Mouse (Mus musculus) heart, adult 8-10 months (tissue): ENCODE results near the gene Zfp947. TPM values are rescaled to one million over a fixed set of nuclear protein-coding genes. Genes with fewer than 3 reads are reported as not detected.
A peak's percentile ranks its signal among the peaks of the same experiment; 100 is the strongest.
"Not testable (repeated sequence)": the region's sequence is repeated elsewhere in the genome, so short reads cannot be mapped to it uniquely, and the experiment has no call there.

Source experiments
- DNase-seq: peaks from one replicate; pipeline ENCODE4 v3.0.0; 2022; ENCODE audit warnings: low spot score
- total RNA-seq, 4 experiments: library from RNA; stranded (reverse); gene quantifications; 2 replicates each; pipeline ENCODE4 v1.2.4; 2022

Gene Zfp947
- total RNA-seq = 1 to 10 TPM in 3 of 4 experiments, under 1 TPM in 1; 0.57 to 1.5 (median 1.3) TPM

DNA sequence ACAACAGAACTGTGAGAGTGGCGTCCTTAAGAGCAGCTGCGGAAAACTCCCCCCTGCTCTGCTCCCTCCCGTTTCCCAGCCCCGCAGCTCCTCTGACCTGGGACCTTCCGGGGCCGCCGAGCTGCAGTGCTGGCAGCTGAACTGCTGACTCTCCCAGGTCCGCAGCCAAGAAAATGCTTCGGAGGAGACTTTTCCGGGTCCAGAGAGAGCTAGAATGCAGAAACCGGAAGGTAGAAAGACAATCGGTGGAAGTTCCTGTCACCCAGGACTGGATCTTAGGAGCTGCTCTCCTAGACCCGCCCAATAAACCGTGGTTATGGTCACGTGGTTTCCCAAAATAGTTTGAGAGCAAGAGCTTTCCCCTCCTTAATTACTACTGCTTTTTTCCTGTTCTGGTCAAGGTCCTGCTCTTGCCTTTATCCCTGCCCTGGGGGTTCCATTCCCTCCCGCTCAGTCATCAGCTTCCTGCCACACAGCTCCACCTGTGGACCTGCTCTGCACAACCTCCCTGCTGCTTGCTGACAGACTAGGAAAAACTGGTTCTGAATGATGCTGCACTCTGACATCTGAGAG is at the start of gene Zfp947:
Zfp947 (minus strand) TSS at position 469 of the 573 bp plus-strand sequence.
- DNase-seq = peak; percentile 66

DNA sequence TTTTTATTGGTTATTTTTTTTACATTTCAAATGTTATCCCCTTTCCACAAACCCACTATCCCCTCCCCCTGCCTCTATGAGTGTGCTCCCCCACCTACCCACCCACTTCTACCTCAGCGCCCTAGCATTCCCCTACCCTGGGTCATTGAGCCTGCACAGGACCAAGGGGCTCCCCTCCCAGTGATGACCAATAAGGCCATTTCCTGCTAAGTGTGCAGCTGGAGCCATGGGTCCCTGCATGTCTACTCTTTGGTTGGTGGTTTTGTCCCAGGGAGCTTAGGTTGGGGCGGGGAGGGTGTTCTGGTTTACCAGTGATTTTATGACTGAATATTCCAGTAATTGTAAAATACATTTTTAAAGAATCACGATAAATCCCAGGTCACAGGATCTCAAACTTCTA is 686 bp downstream of the Zfp947 start:
- DNase-seq = not testable (repeated sequence)

DNA sequence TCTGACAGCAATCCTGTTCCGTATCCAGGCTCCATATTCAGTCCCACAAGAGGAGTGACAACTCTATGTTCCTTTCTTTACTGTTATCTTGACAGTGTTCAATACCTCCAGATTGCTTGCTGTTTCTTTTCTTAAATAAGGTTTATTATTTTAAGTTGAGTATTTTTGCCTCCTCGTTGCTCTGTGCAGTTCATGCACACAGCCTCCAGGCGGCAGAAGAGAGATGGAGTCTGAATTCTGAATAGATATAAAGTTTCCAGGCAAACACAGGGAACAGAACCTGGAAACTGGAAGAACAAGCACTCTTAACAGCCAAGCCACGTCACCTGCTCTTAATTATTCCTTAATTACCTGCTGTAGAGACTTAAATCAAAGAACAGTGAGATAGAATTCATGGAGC is 12.0 kb downstream of the Zfp947 start:
- not testable (repeated sequence) for DNase-seq

DNA sequence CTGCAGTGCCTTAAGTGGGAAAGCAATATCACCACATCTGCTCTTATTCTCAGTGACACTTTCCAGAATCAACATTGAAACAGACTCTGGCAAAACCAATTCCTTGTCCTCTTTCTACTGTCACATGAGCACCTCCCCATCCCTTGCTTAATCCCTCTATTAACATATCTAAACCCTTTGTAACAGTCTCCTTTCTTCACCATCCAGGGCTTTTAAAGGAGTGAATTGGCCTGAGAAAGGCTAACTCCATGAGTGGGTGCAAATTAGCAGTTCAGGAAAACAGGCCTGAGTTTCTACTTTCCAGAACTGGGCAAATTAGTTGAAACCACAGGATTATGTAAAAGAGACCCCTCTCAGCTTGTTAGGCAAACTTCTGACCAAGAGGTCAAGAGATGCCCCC is 47.2 kb downstream of the Zfp947 start:
- DNase-seq = no peak

Other genes with a start within 250 kb of the Zfp947 start
- 1 to 10 TPM; 5.0 to 6.3 (median 5.6) TPM for gene Zfp942, start 203.7 kb downstream of the Zfp947 start, total RNA-seq
- 10 to 100 TPM; 17.1 to 21.9 (median 19.1) TPM for gene Zfp943, start 203.6 kb downstream of the Zfp947 start, total RNA-seq
- gene Zfp994, start 59.4 kb upstream of the Zfp947 start, total RNA-seq = 1 to 10 TPM; 2.0 to 2.7 (median 2.3) TPM
- 1 to 10 TPM; 5.7 to 8.5 (median 7.4) TPM for gene CT030661.1, start 148.6 kb upstream of the Zfp947 start, total RNA-seq
- gene Zfp944, start 195.2 kb upstream of the Zfp947 start, total RNA-seq = 1 to 10 TPM; 3.3 to 5.1 (median 4.5) TPM
- 1 to 10 TPM; 7.8 to 9.5 (median 9.3) TPM for gene Zfp758, start 195.3 kb upstream of the Zfp947 start, total RNA-seq